Mouse (Mus musculus): Measurements from ENCODE around the gene Noxred1.
"Not testable (repeated sequence)": the region's sequence is repeated elsewhere in the genome, so short reads cannot be mapped to it uniquely, and the experiment has no call there.

Noxred1 gene

DNA sequence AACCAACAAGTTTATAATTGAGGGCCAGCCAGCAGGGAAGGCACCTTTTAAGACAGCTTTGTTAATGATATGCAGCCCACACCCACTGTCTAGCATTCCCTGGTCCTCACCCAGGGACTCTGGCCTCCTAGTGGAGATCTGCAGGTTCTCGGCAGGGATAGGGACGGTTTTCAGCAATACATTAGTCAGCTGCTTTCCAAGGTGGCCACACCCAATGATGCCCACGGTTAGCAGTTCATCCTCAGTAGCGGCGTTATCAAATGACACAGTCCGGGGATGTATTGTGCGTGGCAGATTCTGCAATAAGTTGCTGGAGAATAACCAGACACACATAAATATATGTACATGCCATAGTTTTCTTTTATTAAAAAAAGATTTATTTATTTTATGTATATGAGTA is 11.7 kb downstream of the Noxred1 start:
- no peak for DNase-seq

DNA sequence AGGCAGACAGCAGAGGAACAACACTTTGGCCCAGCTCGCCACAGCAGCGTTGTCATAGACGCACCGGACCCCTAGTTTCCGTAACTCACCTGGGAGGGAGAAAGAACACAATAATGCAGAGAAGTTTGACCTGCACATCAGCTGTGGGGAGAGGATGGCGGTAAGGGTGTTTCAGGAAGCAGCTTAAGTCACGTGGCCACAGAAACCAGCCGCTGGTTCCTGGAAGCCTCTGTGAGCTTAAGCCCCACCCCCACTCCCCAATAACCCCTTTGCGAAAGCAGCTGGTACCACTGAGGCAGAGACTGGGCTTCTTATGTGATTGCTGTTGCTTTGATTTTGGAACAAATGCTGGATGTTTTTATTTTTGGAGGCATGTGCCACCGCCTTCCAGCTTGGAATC is 13.6 kb downstream of the Noxred1 start:
- DNase-seq: no peak

DNA sequence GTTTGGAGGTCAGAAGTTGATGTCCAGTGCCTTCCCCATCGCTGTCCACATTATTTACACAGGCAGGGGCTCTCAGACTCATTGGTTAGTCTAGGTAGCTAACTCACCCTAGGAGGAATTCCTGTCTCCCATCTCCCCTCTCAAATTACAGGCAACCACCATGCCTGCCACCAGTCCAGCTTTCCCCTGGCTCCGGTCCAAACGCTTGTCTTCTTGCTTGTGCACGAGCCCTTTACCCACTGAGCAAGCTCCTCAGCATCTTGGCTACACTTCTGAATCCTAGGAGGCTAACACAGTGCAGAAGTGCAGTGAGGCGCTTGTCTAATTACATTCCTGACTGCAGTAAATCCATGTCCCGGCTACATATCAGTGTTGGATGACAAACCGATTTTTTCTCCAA is 19.2 kb downstream of the Noxred1 start:
- DNase-seq: no peak

- DNase-seq: no peak
These were observed 20.9 kb downstream of the Noxred1 start for GRCm38 (mm10) chr12:87217596-87217995.

- no peak for DNase-seq
These were observed 22.5 kb downstream of the Noxred1 start for GRCm38 (mm10) chr12:87216053-87216452.

- no peak for DNase-seq
These were observed 25.5 kb downstream of the Noxred1 start for GRCm38 (mm10) chr12:87212844-87213606.

DNA sequence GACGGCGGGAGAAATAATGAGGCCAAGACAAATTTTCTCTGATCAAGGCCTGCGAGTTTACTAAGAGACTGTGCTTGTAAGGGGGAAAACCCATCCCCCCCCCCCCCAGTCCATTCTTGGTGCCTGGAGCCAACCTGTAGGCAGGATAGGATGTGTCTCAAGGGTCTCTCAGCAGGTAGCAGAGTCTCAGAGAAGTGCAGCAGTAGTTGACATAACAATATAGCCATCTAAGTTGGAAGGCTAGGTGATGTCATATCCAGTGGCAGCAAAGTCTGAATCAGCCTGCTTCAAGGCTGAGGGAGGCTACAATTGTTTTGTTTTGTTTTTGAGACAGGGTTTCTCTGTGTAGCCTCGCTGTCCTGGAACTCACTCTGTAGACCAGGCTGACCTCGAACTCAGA is 32.7 kb downstream of the Noxred1 start:
- DNase-seq: not testable (repeated sequence)

GRCm38 (mm10) chr12:87201694-87202093 is 36.8 kb downstream of the Noxred1 start:
- DNase-seq: no peak

GRCm38 (mm10) chr12:87199973-87200586 is 38.5 kb downstream of the Noxred1 start, which contains the start of gene Tmed8:
Gene Tmed8, minus strand, starts transcription at chr12:87200454.
- peak; percentile 80 for DNase-seq

- DNase-seq: peak; percentile 47
These were observed 39.1 kb downstream of the Noxred1 start, which contains the start of gene Samd15 for GRCm38 (mm10) chr12:87199206-87199972. Gene Samd15, plus strand, starts transcription at chr12:87199723.

DNA sequence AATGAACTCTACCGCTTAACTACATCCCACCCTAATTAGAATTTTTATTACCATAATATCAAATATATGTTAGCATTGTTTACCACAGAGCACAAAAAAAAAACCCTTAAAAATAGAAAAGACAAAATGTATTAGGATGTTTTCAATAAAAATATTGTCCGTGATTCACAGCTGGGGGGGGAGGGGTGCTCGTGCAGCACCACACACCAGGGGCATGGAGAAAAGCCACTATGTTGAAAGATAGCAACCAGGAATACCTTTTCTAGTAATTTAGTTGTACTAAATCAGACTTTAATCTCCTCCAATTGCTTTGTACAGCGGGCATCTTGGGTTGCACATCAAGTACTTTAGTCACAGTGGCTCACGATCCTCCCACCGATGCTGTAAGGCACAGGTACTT is 39.7 kb downstream of the Noxred1 start:
- no peak for DNase-seq

GRCm38 (mm10) chr12:87196310-87196709 is 42.2 kb downstream of the Noxred1 start:
- no peak for DNase-seq

- DNase-seq: no peak
These were observed 43.5 kb downstream of the Noxred1 start for GRCm38 (mm10) chr12:87195069-87195468.

DNA sequence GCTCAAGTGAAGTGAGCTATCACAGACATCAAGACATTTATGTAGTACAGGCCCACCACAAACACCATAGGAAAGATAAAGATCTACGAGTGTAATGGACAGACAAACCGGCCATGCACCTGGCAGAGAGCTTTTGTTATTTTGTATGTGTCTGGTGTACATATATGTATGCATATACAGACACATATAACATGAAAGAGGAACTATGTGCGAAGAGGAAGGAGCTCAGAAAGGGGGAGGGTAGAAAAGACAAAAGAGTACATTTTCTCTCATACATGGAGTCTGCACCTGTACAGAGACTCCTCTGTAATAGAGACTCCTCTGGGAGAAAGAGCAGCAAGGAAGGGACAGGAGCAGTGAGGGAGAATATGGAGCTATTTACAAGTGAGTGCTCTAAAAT is 45.5 kb downstream of the Noxred1 start:
- DNase-seq: no peak

DNA sequence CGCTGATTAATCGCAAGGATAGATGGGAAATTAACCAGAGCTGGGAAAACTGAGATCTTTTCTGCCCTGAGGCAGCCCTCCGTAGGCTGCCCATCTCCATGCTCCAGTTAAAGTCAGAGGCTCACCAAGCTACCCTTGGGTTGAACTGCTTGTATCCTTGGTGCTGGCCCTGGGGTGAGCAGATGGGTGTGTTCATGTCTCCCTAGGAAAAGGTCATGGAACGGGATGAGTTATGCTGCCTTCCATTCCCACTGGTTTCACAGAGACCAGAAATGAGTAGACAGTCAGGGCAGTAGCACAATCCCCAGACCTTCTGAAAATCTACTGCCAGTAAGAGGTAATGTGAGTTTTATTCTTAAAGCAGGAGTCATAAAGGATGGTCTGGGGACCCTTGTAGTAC is 60.9 kb downstream of the Noxred1 start:
- no peak for DNase-seq

GRCm38 (mm10) chr12:87175194-87175946 is 63.2 kb downstream of the Noxred1 start:
- no peak for DNase-seq
